Mouse (Mus musculus) embryonic facial prominence, embryonic 13.5 days (tissue): ENCODE results near the gene Rpl21. TPM values are rescaled to one million over a fixed set of nuclear protein-coding genes. Genes with fewer than 3 reads are reported as not detected.

Experiments used
- ATAC-seq: fragments of 200-750 bp; cut with Nextera tagmentation; 2 replicates; pipeline ENCODE4 v1.8.0; 2017; ENCODE audit warnings: low read depth; ENCODE audit not compliant: insufficient number of reproducible peaks, insufficient read depth, low FRiP score, low TSS enrichment
- H3K27ac ChIP-seq: fragments of 300-500 bp; sonication (generic); 2 replicates; pipeline ENCODE4 v1.5.1; 2015; ENCODE audit warnings: moderate library complexity, mild to moderate bottlenecking, inconsistent platforms
- H3K27me3 ChIP-seq: fragments of 300-500 bp; sonication (generic); 2 replicates; pipeline ENCODE4 v1.6.1; 2015; ENCODE audit warnings: mild to moderate bottlenecking, inconsistent platforms
- H3K36me3 ChIP-seq: fragments of 300-500 bp; sonication (generic); 2 replicates; pipeline ENCODE4 v1.6.1; 2015; ENCODE audit warnings: mild to moderate bottlenecking, inconsistent platforms
- H3K4me1 ChIP-seq: fragments of 300-500 bp; sonication (generic); 2 replicates; pipeline ENCODE4 v1.6.1; 2015; ENCODE audit warnings: inconsistent platforms
- H3K4me2 ChIP-seq: fragments of 300-500 bp; sonication (generic); 2 replicates; pipeline ENCODE4 v1.6.1; 2015; ENCODE audit warnings: moderate library complexity, mild to moderate bottlenecking, inconsistent platforms
- H3K4me3 ChIP-seq: fragments of 300-500 bp; sonication (generic); 2 replicates; pipeline ENCODE4 v1.5.1; 2015; ENCODE audit warnings: mild to moderate bottlenecking, inconsistent platforms
- H3K9ac ChIP-seq: fragments of 300-500 bp; sonication (generic); 2 replicates; pipeline ENCODE4 v1.6.1; 2015; ENCODE audit warnings: mild to moderate bottlenecking, inconsistent platforms
- H3K9me3 ChIP-seq: fragments of 300-500 bp; sonication (generic); 2 replicates; pipeline ENCODE4 v1.6.1; 2016; ENCODE audit warnings: inconsistent platforms
- WGBS: fragments of 180-500 bp; shearing (Covaris S2); methylation state at CpG from one replicate; pipeline ENCODE4 v1.1.7; 2015; ENCODE audit warnings: mixed read lengths; 5-methylcytosine and 5-hydroxymethylcytosine counted together
- polyA plus RNA-seq: library from polyadenylated mRNA; unstranded; fragments of >200 nt; fragmentation: Nextera tagmentation; extraction: Ambion mirVana; gene quantifications from 2 replicates; pipeline ENCODE4 v1.2.1, GENCODE M21; 2015

Gene Rpl21
- polyA plus RNA-seq, 1 experiment from 2014 or later = 633 TPM

DNA sequence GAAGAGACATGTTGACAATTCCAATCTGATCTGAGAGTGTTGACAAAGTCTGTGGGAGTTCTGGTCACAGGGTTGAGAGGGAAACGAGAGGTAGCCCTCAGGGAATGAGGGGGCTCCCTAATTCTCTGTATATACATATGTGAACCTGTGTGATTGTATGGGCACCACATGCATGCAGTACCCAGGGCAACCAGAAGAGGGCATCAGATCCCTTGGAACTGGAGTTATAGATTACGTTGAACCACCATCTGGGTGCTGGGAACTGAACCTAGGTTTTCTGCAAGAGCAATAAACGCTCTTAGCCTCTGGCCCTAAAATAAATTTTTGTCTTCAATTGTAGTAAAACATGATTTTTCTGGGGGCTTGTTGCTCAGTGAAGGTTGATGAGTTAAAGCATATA is 23.4 kb downstream of the Rpl21 start:
- H3K9ac ChIP-seq = no peak overlapping the region
- 87% methylated on average over 3 of the region's 3 CpGs for WGBS
- no peaks in the 10 kb centered on the region for H3K4me1 ChIP-seq
- no peaks in the 10 kb centered on the region for H3K9me3 ChIP-seq
- no peak overlapping the region for H3K4me3 ChIP-seq
- no peaks in the 10 kb centered on the region for H3K27me3 ChIP-seq
- H3K36me3 ChIP-seq = no peaks in the 10 kb centered on the region
- ATAC-seq = no peak
- H3K4me2 ChIP-seq = no peak overlapping the region
- H3K27ac ChIP-seq = no peak overlapping the region

DNA sequence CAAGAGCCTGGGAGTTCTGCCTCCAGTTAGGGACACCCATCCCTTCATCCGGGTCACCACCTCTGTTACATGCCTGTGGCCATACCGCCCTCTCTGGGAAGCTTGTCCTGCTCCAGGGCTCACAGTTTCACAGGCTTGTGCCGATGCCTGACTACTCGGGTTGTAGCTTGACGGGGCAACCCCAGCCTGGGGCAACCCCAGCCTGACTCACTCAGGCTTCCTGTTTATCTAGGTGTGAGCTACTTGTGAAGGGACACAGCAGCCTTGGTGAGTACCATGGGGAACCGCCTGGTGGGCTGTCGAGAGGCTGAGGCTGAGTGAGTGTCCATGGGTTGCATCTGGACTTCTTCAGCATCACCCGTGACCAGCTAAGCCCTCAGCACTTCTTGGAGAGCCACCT is 24.9 kb downstream of the Rpl21 start:
- Histone ChIP-seq H3K9ac (no peak overlapping the region), H3K27ac (no peak overlapping the region), H3K4me1 (no peaks in the 10 kb centered on the region), H3K27me3 (no peaks in the 10 kb centered on the region), H3K4me2 (no peak overlapping the region), H3K9me3 (no peaks in the 10 kb centered on the region), H3K36me3 (no peaks in the 10 kb centered on the region), H3K4me3 (no peak overlapping the region)
- 72% methylated on average over 8 of the region's 8 CpGs for WGBS
- ATAC-seq = no peak

DNA sequence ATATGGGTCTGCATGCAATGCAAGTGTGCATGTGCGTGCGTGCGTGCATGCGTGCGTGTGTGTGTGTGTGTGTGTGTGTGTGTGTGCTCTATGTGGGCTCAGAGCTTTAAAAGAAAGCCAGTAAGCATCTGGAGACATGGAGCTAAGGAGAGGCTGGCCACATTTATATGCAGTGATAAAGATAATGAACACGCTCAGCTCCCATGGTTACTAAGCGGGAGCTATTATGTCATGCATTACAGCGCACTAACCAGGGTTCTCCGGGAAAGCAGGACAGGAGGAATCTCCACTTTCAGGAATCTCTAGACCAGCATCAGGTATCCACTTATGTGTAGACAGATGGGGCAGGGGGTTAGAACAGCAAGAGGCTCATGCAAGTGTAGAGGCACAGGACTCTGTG is 26.1 kb downstream of the Rpl21 start:
- Histone ChIP-seq H3K9ac (no peak overlapping the region), H3K27me3 (no peaks in the 10 kb centered on the region), H3K4me3 (no peak overlapping the region), H3K4me2 (no peak overlapping the region), H3K27ac (no peak overlapping the region), H3K4me1 (no peaks in the 10 kb centered on the region), H3K9me3 (no peaks in the 10 kb centered on the region), H3K36me3 (no peaks in the 10 kb centered on the region)
- ATAC-seq = no peak
- WGBS = 90% methylated on average over 9 of the region's 9 CpGs

DNA sequence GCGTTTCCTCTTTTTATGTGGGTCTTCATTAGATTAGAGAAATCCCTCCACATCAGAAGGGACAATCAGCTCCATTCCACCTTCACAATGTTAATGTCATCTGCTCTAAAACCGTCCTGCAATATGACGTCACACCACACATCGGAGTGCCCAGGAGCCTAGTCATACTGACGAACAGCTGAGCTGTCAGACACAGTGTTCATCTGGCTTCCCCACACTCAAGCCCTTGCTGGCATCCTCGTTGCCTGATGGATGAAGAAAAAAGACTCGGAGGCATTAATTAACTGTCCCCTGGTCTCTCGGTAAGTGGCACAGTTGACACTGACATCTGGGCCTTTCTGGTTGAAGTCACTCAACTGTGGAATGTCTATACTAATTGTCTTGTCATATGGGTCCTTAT is 26.6 kb downstream of the Rpl21 start:
- WGBS = 80% methylated on average over 8 of the region's 8 CpGs
- no peak for ATAC-seq
- H3K9me3 ChIP-seq = no peaks in the 10 kb centered on the region

DNA sequence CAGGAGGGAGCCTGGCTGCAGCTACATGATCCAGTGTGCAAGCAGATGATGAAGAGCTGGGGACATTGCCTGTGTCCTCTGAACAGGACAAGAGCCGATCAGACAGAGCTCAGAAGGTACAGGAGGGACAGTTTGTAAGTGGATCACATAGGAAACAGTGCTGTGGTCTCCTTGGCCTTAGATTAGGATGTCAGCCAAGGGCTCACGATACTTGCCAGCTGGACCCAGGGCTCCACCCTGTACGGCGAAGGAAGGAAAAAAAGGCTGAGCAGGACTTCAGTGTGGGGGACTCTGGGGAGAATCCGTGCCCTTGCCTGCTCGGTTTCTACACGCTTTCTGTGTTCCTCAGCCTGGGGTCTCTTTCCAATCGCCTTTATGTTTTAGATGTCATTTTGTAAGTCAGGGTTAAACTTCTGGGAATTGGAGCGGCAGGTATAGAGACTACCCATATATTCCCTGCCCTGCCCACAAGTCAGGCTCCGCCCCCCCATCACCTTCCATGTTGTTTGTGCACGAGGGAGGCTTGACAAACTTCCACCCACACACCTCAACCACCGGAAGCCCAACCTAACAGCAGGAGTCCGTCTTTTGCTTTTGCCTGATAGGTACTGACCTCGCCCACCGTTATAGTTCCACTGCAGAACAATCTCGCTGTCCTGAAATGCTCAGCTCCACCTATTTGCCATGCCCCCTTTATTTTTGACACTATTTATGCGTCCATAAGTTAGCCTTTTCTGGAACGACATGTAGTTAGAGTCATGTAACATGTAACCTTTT is 27.7 kb downstream of the Rpl21 start:
- no peak for ATAC-seq
- no peak overlapping the region for H3K9ac ChIP-seq
- no peaks in the 10 kb centered on the region for H3K36me3 ChIP-seq
- 83% methylated on average over 18 of the region's 18 CpGs for WGBS
- H3K27me3 ChIP-seq = no peaks in the 10 kb centered on the region
- H3K4me2 ChIP-seq = no peak overlapping the region
- H3K4me3 ChIP-seq = no peak overlapping the region
- no peak overlapping the region for H3K27ac ChIP-seq
- H3K4me1 ChIP-seq = no peaks in the 10 kb centered on the region
- H3K9me3 ChIP-seq = no peaks in the 10 kb centered on the region

More for the DNA sequence above, 26.6 kb downstream of the Rpl21 start:
- Histone ChIP-seq H3K36me3 (no peaks in the 10 kb centered on the region), H3K9ac (no peak overlapping the region), H3K4me1 (no peaks in the 10 kb centered on the region), H3K4me2 (no peak overlapping the region), H3K27me3 (no peaks in the 10 kb centered on the region), H3K27ac (no peak overlapping the region), H3K4me3 (no peak overlapping the region)

DNA sequence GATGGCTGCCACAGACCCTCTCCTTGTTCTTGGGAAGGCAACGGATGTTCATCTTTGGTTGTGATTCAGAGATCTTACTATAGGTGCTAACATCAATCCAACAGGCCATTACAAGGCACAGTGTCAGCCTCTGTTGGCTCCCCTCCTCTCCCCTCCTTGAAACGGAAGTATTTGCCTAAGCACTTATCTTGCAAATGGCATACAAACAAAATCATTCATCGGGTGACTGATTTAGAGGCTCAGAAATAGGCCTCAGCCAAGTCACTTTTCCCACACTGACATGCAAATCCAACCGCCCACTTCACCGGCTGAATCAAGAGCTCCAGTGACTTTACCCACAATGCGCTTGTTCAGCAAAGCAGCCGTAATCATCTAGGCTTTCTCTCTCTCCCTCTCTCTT is 28.9 kb downstream of the Rpl21 start:
- Histone ChIP-seq H3K4me1 (no peaks in the 10 kb centered on the region), H3K4me3 (no peak overlapping the region), H3K36me3 (no peaks in the 10 kb centered on the region), H3K9ac (no peak overlapping the region), H3K27ac (no peak overlapping the region), H3K9me3 (no peaks in the 10 kb centered on the region), H3K27me3 (no peaks in the 10 kb centered on the region), H3K4me2 (no peak overlapping the region)
- no peak for ATAC-seq
- 53% methylated on average over 7 of the region's 7 CpGs for WGBS

DNA sequence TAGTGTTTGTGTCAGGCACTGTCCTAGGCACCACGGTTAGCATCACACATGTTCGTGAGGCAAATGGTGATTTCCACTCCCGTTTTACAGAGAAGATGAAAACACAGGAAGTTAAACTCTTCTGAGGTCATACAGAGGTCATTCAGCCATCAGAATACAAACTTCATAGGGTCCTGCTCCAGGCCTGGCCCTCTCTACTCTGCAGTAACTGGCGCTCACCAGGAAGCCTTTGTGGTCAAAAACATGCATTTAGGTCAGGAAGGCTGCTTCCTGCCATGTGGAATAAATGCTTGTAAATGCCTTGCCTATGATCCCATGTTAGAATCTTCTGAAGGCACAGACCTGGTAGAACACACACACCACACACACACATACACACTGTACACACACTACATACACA is 32.8 kb downstream of the Rpl21 start:
- Histone ChIP-seq H3K27ac (no peak overlapping the region), H3K4me1 (peaks cover 7% of the 10 kb centered on the region; the same call in 1 of the 2 replicates), H3K4me3 (no peak overlapping the region), H3K27me3 (no peaks in the 10 kb centered on the region), H3K9ac (no peak overlapping the region), H3K4me2 (no peak overlapping the region), H3K9me3 (no peaks in the 10 kb centered on the region), H3K36me3 (no peaks in the 10 kb centered on the region)
- 62% methylated on average over 4 of the region's 4 CpGs for WGBS
- no peak for ATAC-seq

DNA sequence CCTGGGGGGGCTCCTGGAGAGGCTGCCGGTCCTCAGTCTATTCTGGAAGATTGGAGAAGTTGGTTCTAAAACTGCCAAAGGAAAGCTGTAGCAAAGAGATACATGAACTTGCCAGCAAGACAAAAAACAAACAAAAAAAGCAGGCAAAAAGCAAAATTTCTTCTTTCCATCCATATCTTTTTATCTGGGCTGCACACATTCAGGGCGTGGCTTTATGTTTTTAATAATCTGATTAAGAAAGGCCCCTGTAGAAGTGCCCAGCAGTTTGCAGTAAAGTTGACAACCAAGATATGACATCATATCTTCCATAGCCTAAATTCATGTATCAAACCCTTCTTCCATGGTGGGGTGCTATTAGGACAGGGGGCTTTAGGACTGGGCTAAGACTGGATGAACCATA is 33.6 kb downstream of the Rpl21 start:
- no peaks in the 10 kb centered on the region for H3K36me3 ChIP-seq
- ATAC-seq = no peak
- 88% methylated on average over 2 of the region's 2 CpGs for WGBS

DNA sequence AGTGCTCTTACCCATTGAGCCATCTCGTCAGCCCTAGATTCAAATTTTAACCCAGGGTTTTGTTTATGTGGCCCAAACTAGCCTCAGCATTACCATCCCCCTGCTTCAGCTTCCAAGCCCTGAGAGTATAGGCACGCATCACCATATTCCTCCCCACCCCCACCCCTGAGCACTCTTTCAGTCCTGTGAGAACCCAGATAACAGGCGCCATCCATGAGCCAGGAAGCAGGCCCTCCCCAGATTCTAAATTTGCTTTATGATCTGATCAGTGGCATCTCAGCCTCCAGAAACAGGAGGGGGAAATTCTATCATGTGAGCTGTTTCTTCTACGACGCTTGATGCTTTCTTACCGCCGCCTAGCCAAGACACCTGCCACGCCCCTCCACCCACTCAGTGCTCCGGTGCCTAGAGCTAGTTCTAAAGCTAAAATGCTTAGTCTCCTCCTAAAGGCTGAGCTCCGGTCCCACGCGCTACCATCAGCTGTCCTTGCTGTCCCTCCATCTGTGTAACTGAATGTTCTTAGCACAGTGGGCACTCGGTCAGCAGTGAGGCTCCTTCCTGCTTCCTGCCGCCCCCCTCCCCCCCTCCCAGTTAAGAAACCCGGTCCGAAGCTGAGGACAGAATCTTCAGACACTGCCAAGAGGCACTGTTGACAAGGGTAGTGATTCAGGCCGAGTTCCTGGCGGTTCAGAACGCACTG is 34.7 kb downstream of the Rpl21 start:
- Histone ChIP-seq H3K4me2 (peak overlapping the region; percentile 53), H3K4me3 (peak overlapping the region; percentile 22), H3K9me3 (no peaks in the 10 kb centered on the region), H3K36me3 (no peaks in the 10 kb centered on the region), H3K27ac (no peak overlapping the region), H3K9ac (peak overlapping the region; percentile 16; the same call in 1 of the 2 replicates), H3K4me1 (peaks cover 7% of the 10 kb centered on the region; the same call in 1 of the 2 replicates), H3K27me3 (no peaks in the 10 kb centered on the region)
- WGBS = 6% methylated on average over 19 of the region's 19 CpGs
- ATAC-seq = no peak

More for the DNA sequence above, 33.6 kb downstream of the Rpl21 start:
- Histone ChIP-seq H3K4me3 (no peak overlapping the region), H3K9ac (no peak overlapping the region), H3K27ac (no peak overlapping the region), H3K27me3 (no peaks in the 10 kb centered on the region), H3K4me1 (peaks cover 7% of the 10 kb centered on the region; the same call in 1 of the 2 replicates), H3K9me3 (no peaks in the 10 kb centered on the region), H3K4me2 (no peak overlapping the region)

DNA sequence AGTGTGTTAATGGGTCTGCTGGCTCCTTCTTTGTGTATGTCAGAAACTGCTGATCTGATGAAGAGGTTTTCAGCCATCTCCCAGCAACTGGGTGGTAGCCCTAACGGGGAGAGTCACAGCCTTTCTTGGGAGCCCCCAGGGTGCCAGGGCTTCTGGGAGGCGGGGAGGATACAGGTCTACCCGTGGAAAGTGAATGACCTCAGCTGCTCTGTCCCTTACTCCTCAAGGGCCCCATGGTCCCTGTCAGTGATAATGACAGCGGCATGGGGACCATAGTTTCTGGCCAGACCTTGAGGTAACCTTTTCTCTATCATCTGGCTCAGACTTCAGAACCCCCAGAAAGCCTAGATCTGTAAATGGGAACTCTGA is 35.2 kb downstream of the Rpl21 start:
- H3K36me3 ChIP-seq = no peaks in the 10 kb centered on the region
- WGBS = 13% methylated on average over 4 of the region's 4 CpGs
- no peak for ATAC-seq
- no peak overlapping the region for H3K9ac ChIP-seq
- H3K27me3 ChIP-seq = no peaks in the 10 kb centered on the region
- no peak overlapping the region for H3K4me3 ChIP-seq
- H3K9me3 ChIP-seq = no peaks in the 10 kb centered on the region
- H3K27ac ChIP-seq = no peak overlapping the region
- no peak overlapping the region for H3K4me2 ChIP-seq
- peaks cover 7% of the 10 kb centered on the region; the same call in 1 of the 2 replicates for H3K4me1 ChIP-seq

DNA sequence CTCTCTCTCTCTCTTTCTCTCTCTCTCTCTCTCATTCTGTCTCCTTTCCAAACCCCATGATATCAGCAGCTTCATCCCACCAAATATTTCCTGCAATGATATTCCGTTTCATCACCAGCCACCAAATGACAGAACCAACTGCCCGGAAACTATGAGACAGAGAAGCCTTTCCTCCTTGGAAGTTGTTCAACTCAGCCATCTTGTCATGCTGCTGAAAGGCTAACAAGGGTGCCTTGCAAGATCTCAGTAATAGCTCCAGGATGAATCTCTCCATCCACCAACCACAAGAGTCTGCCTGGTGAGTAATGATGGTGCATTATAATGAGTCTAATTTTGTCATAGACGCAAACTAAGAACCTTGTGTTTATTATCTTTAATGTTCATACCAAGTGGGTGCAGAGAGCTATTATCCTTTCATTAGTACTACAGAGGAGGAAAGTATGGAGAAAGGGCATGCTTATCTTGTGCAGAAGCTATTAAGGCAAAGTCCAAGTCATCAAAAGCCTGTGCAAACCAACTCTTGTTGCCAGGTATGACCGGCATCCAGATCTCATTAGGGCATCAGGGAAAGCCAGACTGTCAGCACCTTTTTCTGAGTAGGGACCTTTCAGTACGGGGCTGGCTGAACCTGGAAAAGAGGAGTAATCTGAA is 40.4 kb downstream of the Rpl21 start:
- Histone ChIP-seq H3K4me2 (no peak overlapping the region), H3K36me3 (no peaks in the 10 kb centered on the region), H3K9ac (no peak overlapping the region), H3K27me3 (no peaks in the 10 kb centered on the region), H3K4me1 (peaks cover 2% of the 10 kb centered on the region; the same call in 1 of the 2 replicates), H3K27ac (no peak overlapping the region), H3K4me3 (no peak overlapping the region), H3K9me3 (0 out of 2 replicates have a peak, but pooled peaks cover 4% of the 10 kb centered on the region)
- ATAC-seq = no peak
- WGBS = 88% methylated on average over 5 of the region's 5 CpGs
